Mouse (Mus musculus): Measurements from ENCODE around the gene Gm10272.
"Not testable (repeated sequence)": the region's sequence is repeated elsewhere in the genome, so short reads cannot be mapped to it uniquely, and the experiment has no call there.

Gene Gm10272

DNA sequence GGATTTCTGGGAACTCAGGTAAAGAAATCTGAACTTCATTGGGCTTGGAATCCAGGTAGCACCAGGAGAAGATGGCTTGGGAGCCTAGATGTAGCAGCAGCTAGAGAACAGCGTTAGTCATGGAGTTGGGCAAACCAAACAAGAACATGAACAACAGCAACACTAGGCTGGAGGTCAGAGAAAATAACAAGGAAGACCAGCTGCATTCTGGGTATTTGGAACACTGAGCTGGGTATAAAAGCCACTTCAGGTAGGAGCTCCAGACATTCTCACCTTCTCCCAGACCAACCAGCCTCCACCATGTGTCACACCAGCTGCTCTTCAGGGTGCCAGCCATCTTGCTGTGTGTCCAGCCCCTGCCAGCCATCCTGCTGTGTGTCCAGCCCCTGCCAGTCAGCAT is at the start of gene Gm10272:
Gm10272 (plus strand) TSS at position 301 of the 400 bp plus-strand sequence.
- DNase-seq: no peak

DNA sequence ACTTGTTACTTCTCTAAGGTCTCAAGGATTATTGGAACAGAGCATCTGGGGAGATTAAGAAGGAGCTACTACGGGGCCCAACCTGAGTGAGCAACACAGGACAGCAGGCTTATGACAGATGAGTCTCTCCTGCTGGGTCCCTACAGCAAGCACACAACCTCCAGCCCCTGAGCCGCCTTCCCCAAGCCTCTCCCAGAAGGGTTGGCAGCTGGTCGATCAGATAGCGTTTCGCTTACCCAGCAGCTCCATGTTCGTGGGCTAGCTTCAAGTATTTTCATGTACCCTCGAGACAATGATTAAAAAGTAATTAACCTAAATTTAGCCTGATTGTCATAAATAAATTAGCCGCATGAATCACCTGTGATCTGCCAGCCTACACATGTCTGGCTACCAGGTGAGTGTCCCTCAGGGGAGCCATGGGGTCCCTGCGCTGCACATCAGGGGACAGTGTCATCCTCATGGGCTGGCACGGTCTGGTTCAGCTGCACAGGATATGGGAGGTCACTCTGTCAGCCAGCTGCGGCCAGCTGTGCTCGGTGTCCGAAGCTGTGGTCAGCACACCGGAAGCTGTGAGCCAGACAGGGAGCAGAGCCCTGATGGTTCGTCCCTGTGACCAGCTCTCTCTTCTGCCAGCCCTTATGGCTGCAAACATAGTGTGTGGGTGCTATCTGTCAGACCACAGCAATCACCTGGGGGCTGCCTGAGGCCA is 48.0 kb upstream of the Gm10272 start:
- no peak for DNase-seq

GRCm38 (mm10) chr10:77663949-77664665 is 42.3 kb upstream of the Gm10272 start:
- DNase-seq: no peak

- DNase-seq: peak; percentile 71 to 77
Observed at GRCm38 (mm10) chr10:77666342-77666741, 40.1 kb upstream of the Gm10272 start.

DNA sequence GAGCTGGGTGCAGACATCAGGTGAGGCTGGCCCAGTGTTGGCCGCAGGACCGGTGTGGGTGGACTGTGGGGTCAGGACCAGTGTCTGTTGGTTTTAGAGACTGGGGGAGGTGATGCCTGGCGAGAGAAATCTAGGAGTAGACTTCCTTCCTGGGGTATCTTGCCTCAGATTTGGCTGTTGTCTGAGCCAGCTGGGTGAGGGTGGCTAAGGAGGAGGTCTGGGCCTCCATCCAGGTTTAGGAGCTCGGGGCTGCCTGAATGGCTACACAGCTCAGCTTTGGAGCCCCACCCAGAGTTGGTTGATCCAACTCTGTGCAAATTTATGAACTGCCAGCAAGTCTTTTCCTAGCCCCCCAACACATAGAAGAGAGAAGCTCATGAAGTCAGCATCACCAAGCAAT is 39.0 kb upstream of the Gm10272 start:
- DNase-seq: no peak

GRCm38 (mm10) chr10:77670710-77671109 is 35.7 kb upstream of the Gm10272 start:
- no peak for DNase-seq

DNA sequence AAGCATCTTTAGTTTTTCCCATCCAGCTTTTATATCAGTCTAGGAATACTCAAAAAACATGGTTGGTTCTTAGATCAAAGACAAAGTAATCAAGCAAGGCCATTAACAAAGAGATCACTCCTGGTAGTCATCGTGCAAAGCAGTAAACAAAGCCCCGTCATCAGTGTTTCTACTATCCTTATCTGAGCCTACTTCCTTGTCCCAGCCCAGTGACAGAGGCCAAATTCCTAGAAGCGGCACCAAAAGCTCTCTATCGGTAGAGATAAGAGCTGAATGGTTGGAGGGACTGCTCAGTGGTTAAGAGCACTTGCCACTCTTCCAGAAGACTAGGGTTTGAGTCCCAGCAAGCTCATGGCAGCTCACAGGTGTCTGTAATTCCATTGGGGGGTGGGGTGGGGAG is 34.9 kb upstream of the Gm10272 start:
- DNase-seq: no peak

- DNase-seq: no peak
Observed at GRCm38 (mm10) chr10:77673765-77674164, 32.7 kb upstream of the Gm10272 start.

GRCm38 (mm10) chr10:77677562-77677961 is 28.9 kb upstream of the Gm10272 start:
- DNase-seq: no peak

DNA sequence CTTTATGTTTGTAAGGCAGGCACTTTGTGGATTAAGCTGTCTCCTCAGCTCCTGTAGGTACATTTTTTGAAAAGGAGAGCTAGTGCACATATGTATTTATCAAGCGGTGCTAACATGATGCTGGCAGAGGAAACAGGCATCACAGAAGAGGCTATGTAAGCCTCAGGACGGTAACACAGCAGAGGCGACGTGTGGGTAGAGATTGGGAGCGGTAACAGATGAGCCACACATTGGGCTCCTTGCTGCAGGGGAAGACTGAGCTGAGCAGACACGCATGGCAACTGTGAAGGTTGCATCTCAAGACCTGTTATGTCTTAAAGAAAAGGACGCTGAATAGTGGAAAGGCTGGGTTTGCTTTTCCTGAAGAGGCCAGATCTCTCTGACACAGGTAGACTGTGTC is 23.4 kb upstream of the Gm10272 start:
- no peak for DNase-seq

DNA sequence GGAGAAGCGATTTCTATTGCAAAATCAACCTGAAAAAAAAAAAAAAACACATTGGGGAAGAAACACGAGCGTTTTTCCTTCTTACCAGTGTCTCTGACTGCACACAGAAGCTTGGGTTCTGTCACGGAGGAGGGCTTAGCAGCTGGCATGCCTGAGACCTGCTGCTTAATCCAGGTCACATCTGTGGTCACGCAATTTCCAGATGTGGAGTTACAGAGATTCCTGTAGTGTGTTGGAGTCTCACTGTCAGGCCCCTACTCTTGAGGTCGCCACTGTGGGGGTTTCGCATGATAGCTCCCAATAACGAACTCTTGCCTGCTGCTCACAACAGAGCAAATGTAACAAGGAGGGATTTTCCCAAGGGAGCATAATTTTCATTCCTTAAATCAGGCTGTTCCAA is 22.2 kb upstream of the Gm10272 start:
- no peak for DNase-seq

DNA sequence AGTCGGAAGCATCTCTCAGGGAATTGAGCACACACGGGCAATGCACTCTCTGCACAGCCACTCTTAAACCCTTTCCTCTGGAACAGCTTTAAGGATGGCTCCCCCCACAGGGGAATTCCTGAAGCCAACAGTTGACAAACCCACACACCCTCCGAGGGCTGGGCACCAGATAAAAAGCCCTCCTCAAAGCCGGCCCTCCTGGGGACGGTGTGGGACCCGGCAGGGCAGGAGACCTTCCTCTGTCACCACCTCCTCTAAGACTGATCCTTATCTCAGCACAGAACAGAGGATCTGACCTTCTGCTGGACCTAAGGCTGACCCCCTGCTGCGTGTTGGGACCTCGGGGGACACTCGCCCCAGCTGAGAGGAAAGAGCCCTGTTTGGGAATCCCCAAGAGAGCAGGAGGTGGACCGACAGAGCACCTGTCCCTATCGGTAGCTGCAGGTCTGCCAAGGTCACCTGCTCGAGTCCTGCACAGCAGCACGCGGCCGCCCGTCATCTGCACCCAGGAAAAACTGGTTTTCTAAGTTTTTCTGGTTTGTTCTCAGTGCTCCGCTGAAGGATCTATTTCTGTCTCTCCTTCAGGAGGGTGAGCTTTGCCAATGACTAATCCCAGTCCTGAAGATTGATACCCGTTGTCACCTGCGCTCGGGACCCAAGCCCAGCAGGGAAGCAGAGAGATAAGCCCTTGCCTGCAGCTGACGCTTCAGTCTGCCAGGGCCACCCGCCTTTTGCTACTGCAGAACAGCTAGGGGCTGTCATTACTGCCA is 20.3 kb upstream of the Gm10272 start, which contains the start of gene Tspear:
Tspear (plus strand) TSS at position 675 of the 770 bp plus-strand sequence.
- peak in 1 of 2 experiments; percentile 38 for DNase-seq

- DNase-seq: no peak
Observed at GRCm38 (mm10) chr10:77687021-77687420, 19.4 kb upstream of the Gm10272 start.

DNA sequence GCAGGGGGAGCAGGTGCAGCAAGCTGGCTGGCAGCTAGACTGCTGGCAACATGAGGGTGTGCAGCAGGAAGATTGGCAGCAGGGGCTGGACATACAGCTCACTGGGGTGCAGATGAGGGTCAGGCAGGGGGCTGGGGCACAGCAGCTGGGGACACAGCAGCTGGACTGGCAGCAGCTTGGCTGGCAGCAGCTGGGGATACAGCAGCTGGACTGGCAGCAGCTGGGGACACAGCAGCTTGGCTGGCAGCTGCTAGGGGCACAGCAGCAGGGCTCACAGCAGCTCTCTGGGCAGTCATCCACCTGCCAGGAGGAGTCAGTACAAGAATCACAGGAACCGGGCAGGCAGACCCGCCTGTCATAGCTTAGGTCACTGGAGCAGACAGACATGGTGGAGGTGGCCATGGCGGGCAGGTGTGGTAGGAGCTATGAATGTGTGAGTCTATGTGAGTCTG is 16.0 kb upstream of the Gm10272 start, which contains the start of gene Gm19402:
Gm19402 (minus strand) TSS at position 402 of the 452 bp plus-strand sequence.
- peak in 1 of 2 experiments; percentile 37 for DNase-seq

DNA sequence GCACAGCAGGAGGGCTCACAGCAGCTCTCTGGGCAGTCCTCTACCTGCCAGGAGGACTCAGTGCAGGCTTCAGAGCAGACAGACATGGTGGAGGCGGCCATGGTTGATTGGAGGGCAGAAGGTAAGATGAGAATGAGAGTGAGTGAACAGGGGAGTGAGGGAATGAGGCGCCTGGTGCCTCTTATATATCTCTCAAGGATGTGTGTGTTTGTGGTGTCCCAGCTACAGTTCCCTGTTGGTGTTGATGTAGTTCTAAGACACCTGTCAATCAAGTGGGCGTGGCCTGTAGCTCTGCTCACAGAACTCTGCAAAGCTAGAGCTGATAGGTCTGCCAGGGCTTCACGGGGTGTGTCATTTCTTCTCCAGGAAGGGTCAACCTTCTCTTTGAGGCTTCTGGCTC is 9.3 kb upstream of the Gm10272 start, which contains the start of gene Gm9508:
Gm9508 (minus strand) TSS at position 101 of the 400 bp plus-strand sequence.
- no peak for DNase-seq

GRCm38 (mm10) chr10:77709831-77710230 is 3.4 kb downstream of the Gm10272 start:
- no peak for DNase-seq

- not testable (repeated sequence) for DNase-seq
Observed at GRCm38 (mm10) chr10:77711157-77711556, 4.7 kb downstream of the Gm10272 start, which contains the start of gene Gm10024. Gene Gm10024, plus strand, starts transcription at chr10:77711457.

GRCm38 (mm10) chr10:77713734-77714133 is 7.3 kb downstream of the Gm10272 start:
- DNase-seq: no peak

DNA sequence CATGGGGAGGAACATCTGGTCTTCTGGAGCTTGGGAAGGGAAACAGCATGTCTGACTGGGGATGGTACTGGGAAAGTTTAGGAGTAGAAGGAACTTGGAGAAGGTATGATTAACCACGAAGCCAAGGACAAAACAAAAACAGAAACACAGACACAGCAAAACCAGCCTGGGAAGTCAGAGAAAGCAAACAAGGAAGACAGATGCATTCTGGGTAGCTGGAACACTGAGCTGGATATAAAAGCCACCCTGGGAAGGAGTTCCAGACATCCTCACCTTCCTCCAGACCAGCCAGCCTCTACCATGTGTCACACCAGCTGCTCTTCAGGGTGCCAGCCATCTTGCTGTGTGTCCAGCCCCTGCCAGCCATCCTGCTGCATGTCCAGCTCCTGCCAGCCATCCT is 9.1 kb downstream of the Gm10272 start, which contains the start of gene Gm10142:
Gm10142 (plus strand) TSS at position 301 of the 400 bp plus-strand sequence.
- DNase-seq: no peak

- not testable (repeated sequence) for DNase-seq
Observed at GRCm38 (mm10) chr10:77720299-77720698, 13.9 kb downstream of the Gm10272 start, which contains the start of gene Krtap12-1. Gene Krtap12-1, plus strand, starts transcription at chr10:77720599.

GRCm38 (mm10) chr10:77724855-77725254 is 18.4 kb downstream of the Gm10272 start:
- DNase-seq: no peak

GRCm38 (mm10) chr10:77726186-77726585 is 19.8 kb downstream of the Gm10272 start, which contains the start of gene Gm10100:
Gene Gm10100, plus strand, starts transcription at chr10:77726486.
- peak in 1 of 2 experiments; percentile 25 for DNase-seq

DNA sequence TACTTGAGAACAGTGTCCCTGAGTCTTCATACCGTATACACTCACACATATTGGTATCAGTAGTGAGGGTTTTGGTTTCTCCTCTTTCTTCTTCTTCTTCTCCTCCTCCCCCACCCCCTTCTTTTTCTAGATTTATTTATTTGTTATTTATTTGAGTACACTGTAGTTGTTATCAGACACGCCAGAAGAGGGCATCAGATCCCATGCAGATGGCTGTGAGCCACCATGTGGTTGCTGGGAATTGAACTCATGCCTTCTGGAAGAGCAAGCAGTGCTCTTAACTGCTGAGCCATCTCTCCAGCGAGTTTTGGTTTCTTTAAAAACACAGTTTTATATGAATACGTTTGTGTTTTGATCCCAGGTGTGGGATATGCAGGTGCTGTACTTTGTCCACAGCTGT is 21.9 kb downstream of the Gm10272 start:
- peak; percentile 19 to 21 for DNase-seq
